Mouse (Mus musculus) G1E (cell line): ENCODE results near the gene Gm11639.

Experiments used
- CTCF ChIP-seq: IDR thresholded peaks from 2 replicates; pipeline ENCODE4 v1.5.1; 2012; ENCODE audit warnings: low read depth, low read length, inconsistent platforms, mixed read lengths
- TAL1 ChIP-seq: conservative IDR thresholded peaks from 2 replicates; pipeline ENCODE4 v1.6.1; 2012; ENCODE audit warnings: low read depth, low read length, inconsistent platforms, mixed read lengths

GRCm38 (mm10) chr11:105155915-105156314 lies 470.4 kb downstream of the Gm11639 start:
- TF ChIP-seq CTCF (no peak), TAL1 (no peak)
